Mouse (Mus musculus): ENCODE measurements around the gene Snap29. TPM values are rescaled to one million over a fixed set of nuclear protein-coding genes. Genes with fewer than 3 reads are reported as not detected.

Snap29 gene
- total and polyA plus RNA-seq, 2 experiments from 2014 or later = 19.9 to 43.2 TPM

- Histone ChIP-seq H3K27me3 (ENCODE audit: insufficient read depth, low read length) (no peaks in the 10 kb centered on the region), H3K4me3 (ENCODE audit: low read depth, low read length) (peak overlapping the region; percentile 60), H3K36me3 (ENCODE audit: insufficient read depth) (0 out of 2 replicates have a peak, but pooled peaks cover 5% of the 10 kb centered on the region), H3K27ac (ENCODE audit: low read depth, low read length) (peak overlapping the region; percentile 87), H3K4me1 (ENCODE audit: insufficient read depth) (peaks cover 21% of the 10 kb centered on the region), H3K4me2 (ENCODE audit: low read depth) (peak overlapping the region; percentile 58), H3K9me3 (ENCODE audit: low read length) (no peaks in the 10 kb centered on the region), H3K9ac (peak overlapping the region; percentile 85)
- ATAC-seq (peak; percentile 73), DNase-seq (peak; percentile 70)
- WGBS = under 1% methylated on average over 22 of the region's 22 CpGs
- no peak for TF ChIP-seq CTCF (IDR thresholded peaks at IDR 0.05; ENCODE audit: low read depth)
These were observed 502 bp upstream of the Snap29 start for GRCm38 (mm10) chr16:17405271-17405696.

- Histone ChIP-seq H3K9me3 (ENCODE audit: low read length) (no peaks in the 10 kb centered on the region), H3K27me3 (ENCODE audit: insufficient read depth, low read length) (no peaks in the 10 kb centered on the region), H3K4me1 (ENCODE audit: insufficient read depth) (peaks cover 21% of the 10 kb centered on the region), H3K4me2 (ENCODE audit: low read depth) (peak overlapping the region; percentile 58), H3K36me3 (ENCODE audit: insufficient read depth) (0 out of 2 replicates have a peak, but pooled peaks cover 8% of the 10 kb centered on the region), H3K9ac (peak overlapping the region; percentile 85), H3K27ac (ENCODE audit: low read depth, low read length) (peak overlapping the region; percentile 85; the same call in 1 of the 2 replicates), H3K4me3 (ENCODE audit: low read depth, low read length) (peak overlapping the region; percentile 60)
- 30% methylated on average over 9 of the region's 9 CpGs for WGBS
- TF ChIP-seq CTCF (IDR thresholded peaks at IDR 0.05; ENCODE audit: low read depth) = no peak
- DNase-seq (peak; percentile 23), ATAC-seq (no peak)
These were observed 886 bp downstream of the Snap29 start for GRCm38 (mm10) chr16:17406512-17407231.

GRCm38 (mm10) chr16:17409046-17409445 lies 3.3 kb downstream of the Snap29 start:
- no peak overlapping the region for H3K27ac ChIP-seq (ENCODE audit: low read depth, low read length)
- no peak overlapping the region for H3K4me3 ChIP-seq (ENCODE audit: low read depth, low read length)
- no peak overlapping the region for H3K4me2 ChIP-seq (ENCODE audit: low read depth)
- no peaks in the 10 kb centered on the region for H3K9me3 ChIP-seq (ENCODE audit: low read length)
- no peak for TF ChIP-seq CTCF (IDR thresholded peaks at IDR 0.05; ENCODE audit: low read depth)
- WGBS = 94% methylated on average over 2 of the region's 2 CpGs
- H3K9ac ChIP-seq = no peak overlapping the region
- DNase-seq = no peak
- ATAC-seq = no peak
- H3K27me3 ChIP-seq (ENCODE audit: insufficient read depth, low read length) = no peaks in the 10 kb centered on the region
- H3K36me3 ChIP-seq (ENCODE audit: insufficient read depth) = 0 out of 2 replicates have a peak, but pooled peaks cover 8% of the 10 kb centered on the region
- H3K4me1 ChIP-seq (ENCODE audit: insufficient read depth) = peaks cover 18% of the 10 kb centered on the region

- DNase-seq (no peak), ATAC-seq (no peak)
- H3K4me1 ChIP-seq (ENCODE audit: insufficient read depth) = peaks cover 12% of the 10 kb centered on the region
- H3K27ac ChIP-seq (ENCODE audit: low read depth, low read length) = no peak overlapping the region
- 0 out of 2 replicates have a peak, but pooled peaks cover 8% of the 10 kb centered on the region for H3K36me3 ChIP-seq (ENCODE audit: insufficient read depth)
- H3K4me2 ChIP-seq (ENCODE audit: low read depth) = no peak overlapping the region
- H3K9me3 ChIP-seq (ENCODE audit: low read length) = no peaks in the 10 kb centered on the region
- TF ChIP-seq CTCF (IDR thresholded peaks at IDR 0.05; ENCODE audit: low read depth) = no peak
- H3K4me3 ChIP-seq (ENCODE audit: low read depth, low read length) = no peak overlapping the region
- H3K9ac ChIP-seq = no peak overlapping the region
- 86% methylated on average over 4 of the region's 4 CpGs for WGBS
- H3K27me3 ChIP-seq (ENCODE audit: insufficient read depth, low read length) = no peaks in the 10 kb centered on the region
These were observed 4.4 kb downstream of the Snap29 start for GRCm38 (mm10) chr16:17410209-17410608.

GRCm38 (mm10) chr16:17423021-17423420 lies 17.2 kb downstream of the Snap29 start:
- Histone ChIP-seq H3K4me3 (ENCODE audit: low read depth, low read length) (no peak overlapping the region), H3K36me3 (ENCODE audit: insufficient read depth) (peaks cover 58% of the 10 kb centered on the region), H3K4me1 (ENCODE audit: insufficient read depth) (no peaks in the 10 kb centered on the region), H3K4me2 (ENCODE audit: low read depth) (no peak overlapping the region), H3K9ac (no peak overlapping the region), H3K27me3 (ENCODE audit: insufficient read depth, low read length) (no peaks in the 10 kb centered on the region), H3K9me3 (ENCODE audit: low read length) (no peaks in the 10 kb centered on the region), H3K27ac (ENCODE audit: low read depth, low read length) (no peak overlapping the region)
- ATAC-seq (no peak), DNase-seq (no peak)
- TF ChIP-seq CTCF (IDR thresholded peaks at IDR 0.05; ENCODE audit: low read depth) = no peak
- 85% methylated on average over 3 of the region's 3 CpGs for WGBS

- Histone ChIP-seq H3K4me1 (ENCODE audit: insufficient read depth) (no peaks in the 10 kb centered on the region), H3K9ac (no peak overlapping the region), H3K4me3 (ENCODE audit: low read depth, low read length) (no peak overlapping the region), H3K9me3 (ENCODE audit: low read length) (no peaks in the 10 kb centered on the region), H3K4me2 (ENCODE audit: low read depth) (no peak overlapping the region), H3K27ac (ENCODE audit: low read depth, low read length) (no peak overlapping the region), H3K36me3 (ENCODE audit: insufficient read depth) (peaks cover 19% of the 10 kb centered on the region), H3K27me3 (ENCODE audit: insufficient read depth, low read length) (no peaks in the 10 kb centered on the region)
- peak; percentile 4 for DNase-seq
- WGBS = 85% methylated on average over 2 of the region's 2 CpGs
- ATAC-seq = no peak
- peak; percentile 53 for TF ChIP-seq CTCF (IDR thresholded peaks at IDR 0.05; ENCODE audit: low read depth)
These were observed 26.8 kb downstream of the Snap29 start for GRCm38 (mm10) chr16:17432576-17432975.
